Mouse (Mus musculus) intestine, embryonic 15.5 days (tissue): ENCODE data around the gene Mypop. TPM values are rescaled to one million over a fixed set of nuclear protein-coding genes. Genes with fewer than 3 reads are reported as not detected.
A peak's percentile ranks its signal among the peaks of the same experiment; 100 is the strongest.

ENCODE experiments used
- ATAC-seq: fragments of 200-750 bp; cut with Nextera tagmentation; 2 replicates; pipeline ENCODE4 v1.8.0; 2017; ENCODE audit warnings: moderate TSS enrichment, moderate library complexity
- H3K27ac ChIP-seq: fragments of 300-500 bp; sonication (generic); 2 replicates; pipeline ENCODE4 v1.5.1; 2015; ENCODE audit warnings: mild to moderate bottlenecking, inconsistent platforms
- H3K27me3 ChIP-seq: fragments of 300-500 bp; sonication (generic); replicated peaks from 2 replicates; pipeline ENCODE4 v1.6.1; 2015; ENCODE audit warnings: inconsistent platforms
- H3K36me3 ChIP-seq: fragments of 300-500 bp; sonication (generic); 2 replicates; pipeline ENCODE4 v1.6.1; 2015; ENCODE audit warnings: inconsistent platforms
- H3K4me1 ChIP-seq: fragments of 300-500 bp; sonication (generic); replicated peaks from 2 replicates; pipeline ENCODE4 v1.6.1; 2015; ENCODE audit warnings: inconsistent platforms
- H3K4me2 ChIP-seq: fragments of 300-500 bp; sonication (generic); replicated peaks from 2 replicates; pipeline ENCODE4 v1.6.1; 2015; ENCODE audit warnings: mild to moderate bottlenecking, inconsistent platforms
- H3K4me3 ChIP-seq: fragments of 300-500 bp; sonication (generic); replicated peaks from 2 replicates; pipeline ENCODE4 v1.5.1; 2015; ENCODE audit warnings: inconsistent platforms
- H3K9ac ChIP-seq: fragments of 300-500 bp; sonication (generic); 2 replicates; pipeline ENCODE4 v1.6.1; 2015; ENCODE audit warnings: inconsistent platforms
- H3K9me3 ChIP-seq: fragments of 300-500 bp; sonication (generic); 2 replicates; pipeline ENCODE4 v1.6.1; 2016; ENCODE audit warnings: inconsistent platforms
- WGBS: fragments of 180-500 bp; shearing (Covaris S2); methylation state at CpG from one replicate; pipeline ENCODE4 v1.1.7; 2015; 5-methylcytosine and 5-hydroxymethylcytosine counted together
- polyA plus RNA-seq: library from polyadenylated mRNA; unstranded; fragments of >200 nt; fragmentation: Nextera tagmentation; extraction: Ambion mirVana; gene quantifications from 2 replicates; pipeline ENCODE4 v1.2.1, GENCODE M21; 2015

Mypop gene
- polyA plus RNA-seq, 1 experiment from 2014 or later: 2.5 TPM

DNA sequence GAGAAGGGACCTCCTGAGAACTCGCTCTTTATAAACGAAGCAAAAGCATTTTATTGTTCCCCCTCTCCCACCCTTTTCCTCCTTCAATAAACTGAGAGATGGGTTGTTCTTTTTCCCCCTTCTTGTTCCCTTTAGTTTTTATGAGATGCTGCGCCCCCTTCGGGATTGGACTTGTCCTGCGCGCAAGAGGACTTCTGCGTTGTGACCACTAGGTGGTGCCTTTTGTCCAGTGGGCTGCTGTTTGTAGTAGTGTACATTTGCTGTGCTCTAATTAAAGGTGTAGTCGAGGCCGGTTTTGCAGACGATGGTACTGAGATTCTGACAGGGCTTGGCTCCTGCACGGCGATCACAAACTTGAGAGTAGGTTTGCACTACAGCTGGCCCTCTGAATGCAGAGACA lies 15.4 kb downstream of the Mypop start:
- Histone ChIP-seq H3K9ac (0 out of 2 replicates have a peak overlapping the region, but pooled peaks have one; percentile 93), H3K27ac (peak overlapping the region; percentile 81), H3K9me3 (no peaks in the 10 kb centered on the region), H3K36me3 (peaks cover 8% of the 10 kb centered on the region; the same call in 1 of the 2 replicates), H3K4me3 (peak overlapping the region; percentile 78), H3K4me2 (peak overlapping the region; percentile 98), H3K27me3 (no peaks in the 10 kb centered on the region), H3K4me1 (peaks cover 55% of the 10 kb centered on the region)
- 7% methylated on average over 12 of the region's 12 CpGs for WGBS
- peak; percentile 21; the same call in 1 of the 2 replicates for ATAC-seq

- WGBS: 49% methylated on average over 13 of the region's 13 CpGs
- H3K4me1 ChIP-seq: peaks cover 56% of the 10 kb centered on the region
- peak overlapping the region; percentile 81 for H3K27ac ChIP-seq
- peak overlapping the region; percentile 17; the same call in 1 of the 2 replicates for H3K9ac ChIP-seq
- ATAC-seq: peak; percentile 59
- H3K36me3 ChIP-seq: peaks cover 8% of the 10 kb centered on the region; the same call in 1 of the 2 replicates
- peak overlapping the region; percentile 44 for H3K4me2 ChIP-seq
- no peaks in the 10 kb centered on the region for H3K9me3 ChIP-seq
- H3K27me3 ChIP-seq: no peaks in the 10 kb centered on the region
- H3K4me3 ChIP-seq: peak overlapping the region; percentile 12; the same call in 1 of the 2 replicates
Measured at GRCm38 (mm10) chr7:19007026-19007977, 16.3 kb downstream of the Mypop start.

- Histone ChIP-seq H3K9me3 (no peaks in the 10 kb centered on the region), H3K27ac (no peak overlapping the region), H3K9ac (no peak overlapping the region), H3K27me3 (no peaks in the 10 kb centered on the region), H3K4me1 (peaks cover 48% of the 10 kb centered on the region), H3K4me3 (no peak overlapping the region), H3K36me3 (peaks cover 3% of the 10 kb centered on the region; the same call in 1 of the 2 replicates), H3K4me2 (no peak overlapping the region)
- 75% methylated on average over 7 of the region's 7 CpGs for WGBS
- ATAC-seq: no peak
Measured at GRCm38 (mm10) chr7:19010581-19010980, 19.5 kb downstream of the Mypop start.

DNA sequence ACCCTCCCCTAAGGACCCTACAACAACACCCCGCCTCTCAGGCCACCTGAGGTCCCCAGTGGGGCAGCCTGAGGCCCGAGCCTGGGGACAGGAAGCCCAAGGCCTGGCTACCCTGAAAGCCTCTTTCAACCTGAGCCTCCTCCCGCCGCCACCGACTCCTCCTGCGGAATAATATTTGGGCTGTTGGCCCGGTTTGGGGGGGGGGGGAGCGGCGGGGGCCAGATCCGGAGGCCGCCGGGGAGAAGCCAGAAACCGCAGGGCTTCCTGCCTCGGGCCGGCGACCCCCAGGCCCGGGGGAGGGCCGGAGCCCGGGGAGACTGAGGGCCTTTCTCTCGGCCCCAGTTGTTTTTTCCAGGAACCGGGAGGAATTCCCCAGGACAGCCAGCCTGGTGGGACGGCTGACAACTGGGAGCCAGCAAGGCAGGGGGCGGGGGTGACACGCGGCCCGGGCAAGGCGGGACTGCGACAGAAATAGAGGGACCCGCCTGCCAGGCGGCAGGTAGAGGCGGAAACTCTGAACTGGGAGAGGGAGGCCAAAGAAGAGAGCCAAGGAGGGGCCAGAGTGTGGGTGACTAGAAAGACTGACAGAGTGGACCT lies 21.1 kb downstream of the Mypop start:
- Histone ChIP-seq H3K4me1 (peaks cover 35% of the 10 kb centered on the region), H3K9ac (peak overlapping the region; percentile 60), H3K36me3 (no peaks in the 10 kb centered on the region), H3K9me3 (no peaks in the 10 kb centered on the region), H3K4me3 (peak overlapping the region; percentile 35), H3K4me2 (peak overlapping the region; percentile 78), H3K27me3 (no peaks in the 10 kb centered on the region), H3K27ac (peak overlapping the region; percentile 82)
- 5% methylated on average over 30 of the region's 31 CpGs for WGBS
- peak; percentile 58 for ATAC-seq

DNA sequence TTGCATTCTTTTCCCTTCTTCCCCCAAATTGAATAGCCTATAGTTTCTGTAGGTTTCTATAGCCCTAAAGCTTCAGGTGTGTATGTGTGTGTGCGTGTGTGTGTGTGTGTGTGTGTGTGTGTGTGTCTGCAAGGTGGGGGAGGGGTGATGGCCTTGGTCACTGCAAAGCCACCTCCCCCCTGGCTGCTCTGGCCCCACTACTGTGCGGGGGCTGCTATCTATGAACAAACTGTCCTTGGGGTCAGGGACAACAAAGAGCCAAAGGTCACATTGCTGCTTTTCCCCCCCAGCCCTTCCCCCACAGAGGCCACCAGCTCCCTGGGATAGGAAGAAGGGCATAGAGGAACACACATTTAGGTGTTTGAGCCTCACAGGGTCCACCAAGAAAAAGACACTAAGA lies 21.8 kb downstream of the Mypop start:
- no peak overlapping the region for H3K27ac ChIP-seq
- H3K9ac ChIP-seq: no peak overlapping the region
- no peaks in the 10 kb centered on the region for H3K36me3 ChIP-seq
- no peak overlapping the region for H3K4me3 ChIP-seq
- no peaks in the 10 kb centered on the region for H3K27me3 ChIP-seq
- peak overlapping the region; percentile 78 for H3K4me2 ChIP-seq
- 34% methylated on average over 2 of the region's 2 CpGs for WGBS
- peaks cover 28% of the 10 kb centered on the region for H3K4me1 ChIP-seq
- no peak for ATAC-seq
- no peaks in the 10 kb centered on the region for H3K9me3 ChIP-seq

- Histone ChIP-seq H3K9ac (no peak overlapping the region), H3K36me3 (no peaks in the 10 kb centered on the region), H3K4me3 (no peak overlapping the region), H3K4me2 (no peak overlapping the region), H3K27me3 (no peaks in the 10 kb centered on the region), H3K27ac (no peak overlapping the region), H3K4me1 (peaks cover 21% of the 10 kb centered on the region), H3K9me3 (no peaks in the 10 kb centered on the region)
- WGBS: 72% methylated on average over 15 of the region's 15 CpGs
- ATAC-seq: no peak
Measured at GRCm38 (mm10) chr7:19014452-19014851, 23.4 kb downstream of the Mypop start.

DNA sequence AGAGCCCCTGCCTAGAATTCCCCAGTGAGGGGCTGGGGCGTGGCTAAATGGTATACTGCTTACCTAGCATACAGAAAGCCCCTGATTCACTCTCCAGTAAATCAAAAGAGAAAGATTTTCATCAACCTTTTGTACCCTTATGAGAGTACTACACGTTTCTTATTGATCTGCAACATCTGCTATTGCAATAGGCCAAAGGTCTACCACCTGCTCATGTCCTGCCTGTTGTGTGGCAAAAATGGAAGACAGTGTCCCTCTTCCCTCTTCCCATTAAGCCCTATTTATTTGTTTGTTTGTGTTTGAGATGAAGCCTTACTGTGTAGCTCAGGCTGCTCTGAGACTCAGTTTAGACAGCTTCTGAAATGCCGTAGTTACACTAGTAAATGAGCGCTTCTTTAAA lies 25.0 kb downstream of the Mypop start:
- H3K4me3 ChIP-seq: no peak overlapping the region
- H3K9ac ChIP-seq: no peak overlapping the region
- no peak for ATAC-seq
- H3K27ac ChIP-seq: no peak overlapping the region
- peaks cover 16% of the 10 kb centered on the region for H3K4me1 ChIP-seq
- 88% methylated on average over 4 of the region's 4 CpGs for WGBS
- H3K9me3 ChIP-seq: no peaks in the 10 kb centered on the region
- H3K27me3 ChIP-seq: 0 out of 2 replicates have a peak, but pooled peaks cover 8% of the 10 kb centered on the region
- no peaks in the 10 kb centered on the region for H3K36me3 ChIP-seq
- no peak overlapping the region for H3K4me2 ChIP-seq

DNA sequence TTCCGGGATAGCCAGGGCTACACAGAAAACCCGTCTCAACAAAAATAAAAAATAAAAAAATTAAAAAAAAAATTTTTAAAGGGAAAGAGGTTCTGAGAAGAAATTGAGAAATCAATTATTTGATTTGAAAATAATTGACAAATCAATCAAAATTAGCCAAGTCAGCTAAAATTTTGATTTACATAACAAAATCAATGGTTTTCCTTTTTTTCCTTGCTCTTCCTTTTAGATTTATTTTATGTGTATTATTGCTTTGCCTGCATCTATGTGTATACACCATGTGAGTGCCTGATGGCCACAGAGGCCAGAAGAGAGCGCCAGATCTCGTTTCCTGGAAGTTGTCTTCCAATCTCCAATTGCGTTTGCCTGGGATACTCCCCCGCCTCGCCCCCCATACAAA lies 26.9 kb downstream of the Mypop start:
- ATAC-seq: no peak
- Histone ChIP-seq H3K36me3 (no peaks in the 10 kb centered on the region), H3K9me3 (no peaks in the 10 kb centered on the region), H3K4me2 (no peak overlapping the region), H3K27me3 (0 out of 2 replicates have a peak, but pooled peaks cover 22% of the 10 kb centered on the region), H3K27ac (no peak overlapping the region), H3K9ac (no peak overlapping the region), H3K4me1 (peaks cover 5% of the 10 kb centered on the region; the same call in 1 of the 2 replicates), H3K4me3 (no peak overlapping the region)
- WGBS: 86% methylated on average over 7 of the region's 7 CpGs

DNA sequence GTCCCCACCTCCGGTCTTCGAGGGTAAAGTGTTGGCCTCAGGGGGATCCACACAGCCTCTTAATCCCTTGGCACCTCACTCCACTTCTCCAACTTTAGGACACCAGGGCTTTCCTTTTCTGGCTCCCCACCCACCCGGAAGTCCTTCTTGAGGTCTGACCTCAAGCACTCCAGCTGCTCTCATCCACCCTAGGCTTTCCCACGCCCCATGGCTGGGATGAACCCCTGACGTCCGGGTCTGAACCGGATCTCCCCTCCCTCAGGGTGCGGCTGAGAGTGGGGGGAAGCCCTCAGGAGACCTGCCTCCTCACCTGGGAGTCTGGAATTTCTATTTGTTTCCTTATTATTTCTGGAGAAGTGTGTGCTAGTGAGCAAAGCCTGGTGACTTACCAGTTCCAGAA lies 30.0 kb downstream of the Mypop start:
- H3K27ac ChIP-seq: peak overlapping the region; percentile 13; the same call in 1 of the 2 replicates
- WGBS: 12% methylated on average over 8 of the region's 8 CpGs
- no peaks in the 10 kb centered on the region for H3K36me3 ChIP-seq
- peak overlapping the region; percentile 58 for H3K4me2 ChIP-seq
- H3K9ac ChIP-seq: no peak overlapping the region
- H3K4me1 ChIP-seq: peaks cover 14% of the 10 kb centered on the region
- no peaks in the 10 kb centered on the region for H3K9me3 ChIP-seq
- ATAC-seq: no peak
- H3K4me3 ChIP-seq: peak overlapping the region; percentile 4; the same call in 1 of the 2 replicates
- peaks cover 28% of the 10 kb centered on the region for H3K27me3 ChIP-seq

- no peaks in the 10 kb centered on the region for H3K9me3 ChIP-seq
- peak overlapping the region; percentile 92 for H3K4me3 ChIP-seq
- H3K27ac ChIP-seq: no peak overlapping the region
- H3K4me2 ChIP-seq: peak overlapping the region; percentile 58
- peaks cover 18% of the 10 kb centered on the region for H3K4me1 ChIP-seq
- no peak for ATAC-seq
- H3K27me3 ChIP-seq: peaks cover 28% of the 10 kb centered on the region
- H3K9ac ChIP-seq: peak overlapping the region; percentile 58; the same call in 1 of the 2 replicates
- 39% methylated on average over 18 of the region's 18 CpGs for WGBS
- H3K36me3 ChIP-seq: no peaks in the 10 kb centered on the region
Measured at GRCm38 (mm10) chr7:19022189-19022958, 31.3 kb downstream of the Mypop start.

DNA sequence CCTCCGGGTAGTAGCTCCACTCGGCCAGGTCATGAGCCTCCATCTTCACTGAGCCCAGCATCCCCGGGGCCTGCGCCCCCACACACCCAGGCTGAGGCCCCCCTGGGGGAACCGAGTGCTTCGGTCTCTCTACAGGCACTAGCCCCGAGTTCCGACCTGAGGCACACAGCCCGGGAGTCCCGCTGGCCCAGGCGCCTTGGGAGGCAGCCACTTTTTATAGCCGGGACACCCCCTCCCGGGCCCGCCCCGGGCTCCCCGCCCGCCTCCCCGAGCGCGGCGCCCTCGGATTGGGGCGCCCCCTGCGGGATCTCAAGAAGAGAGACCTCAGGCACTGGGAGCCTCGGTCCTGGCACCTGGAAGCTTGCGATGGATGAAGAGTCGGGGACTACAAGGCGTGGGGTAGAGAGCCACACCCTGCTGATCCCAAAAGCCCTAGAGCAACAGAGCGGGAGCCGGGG lies 32.3 kb downstream of the Mypop start, which contains the start of gene Foxa3:
Gene Foxa3, minus strand, starts transcription at position 182 of the 458 bp plus-strand sequence.
- WGBS: 2% methylated on average over 28 of the region's 30 CpGs
- Histone ChIP-seq H3K9ac (peak within 1 kb of the TSS; percentile 90), H3K9me3 (no peaks in the 10 kb centered on the region), H3K4me3 (peak within 1 kb of the TSS; percentile 92), H3K4me1 (peaks cover 18% of the 10 kb centered on the region), H3K27me3 (peaks cover 28% of the 10 kb centered on the region), H3K36me3 (no peaks in the 10 kb centered on the region), H3K27ac (peak within 1 kb of the TSS; percentile 69; the same call in 1 of the 2 replicates), H3K4me2 (peak within 1 kb of the TSS; percentile 76)
- peak; percentile 73 for ATAC-seq
